Mouse (Mus musculus) T-helper 17 cell (primary cell): ENCODE results near the gene Tet1.

Source experiments
- in situ Hi-C, 2 experiments: fragments of 300-600 bp; cut with MboI, MseI; formaldehyde crosslinking; loops; 1 replicate in 1 of 2; 2 replicates in 1 of 2; pipeline ENCODE4 v1.15.1; 2025; ENCODE audit warnings: high pct_unique_total_duplicates in 2 of 2

Tet1 gene

DNA sequence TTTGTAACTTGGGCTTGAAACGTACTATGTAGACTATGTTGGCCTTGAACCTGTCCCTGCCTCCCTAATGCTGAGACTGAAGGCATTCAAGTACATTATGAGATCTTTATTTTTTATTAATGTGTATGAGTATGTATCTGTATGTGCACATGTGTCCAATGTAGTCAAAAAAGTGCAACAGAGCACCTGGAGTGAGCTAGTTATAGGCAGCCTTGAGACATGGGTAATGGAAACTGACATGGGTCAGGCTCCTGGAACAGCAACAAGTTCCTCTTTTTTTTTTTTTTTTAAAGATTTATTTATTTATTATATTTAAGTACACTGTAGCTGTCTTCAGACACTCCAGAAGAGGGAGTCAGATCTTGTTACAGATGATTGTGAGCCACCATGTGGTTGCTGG, 127.0 kb downstream of the Tet1 start:
- in situ Hi-C loops: loop anchor here in 1 of 2 experiments (25.0 kb wide), 1 partner anchor 1094 kb away; the partner anchor contains the start of genes Sar1a and Tysnd1
